Mouse (Mus musculus) lung, adult 2 months (tissue): ENCODE measurements around the gene Snrpa1.

Experiments used
- CTCF ChIP-seq: fragments of 200-500 bp; IDR thresholded peaks from 2 replicates; pipeline ENCODE4 v1.5.1; 2011; ENCODE audit warnings: mild to moderate bottlenecking, low read length, control low read depth; ENCODE audit not compliant: insufficient read depth
- POLR2A ChIP-seq: fragments of 200-500 bp; IDR thresholded peaks from 2 replicates; pipeline ENCODE4 v1.6.1; 2011; ENCODE audit warnings: low read depth, mild to moderate bottlenecking, control low read depth, low read length, borderline replicate concordance; ENCODE audit errors: extremely low read depth

- TF ChIP-seq CTCF (no peak), POLR2A (no peak)
Observed at GRCm38 (mm10) chr7:66115821-66116343, 57.1 kb downstream of the Snrpa1 start.
